Mouse (Mus musculus): ENCODE results near the gene Thsd7a.

Thsd7a gene

DNA sequence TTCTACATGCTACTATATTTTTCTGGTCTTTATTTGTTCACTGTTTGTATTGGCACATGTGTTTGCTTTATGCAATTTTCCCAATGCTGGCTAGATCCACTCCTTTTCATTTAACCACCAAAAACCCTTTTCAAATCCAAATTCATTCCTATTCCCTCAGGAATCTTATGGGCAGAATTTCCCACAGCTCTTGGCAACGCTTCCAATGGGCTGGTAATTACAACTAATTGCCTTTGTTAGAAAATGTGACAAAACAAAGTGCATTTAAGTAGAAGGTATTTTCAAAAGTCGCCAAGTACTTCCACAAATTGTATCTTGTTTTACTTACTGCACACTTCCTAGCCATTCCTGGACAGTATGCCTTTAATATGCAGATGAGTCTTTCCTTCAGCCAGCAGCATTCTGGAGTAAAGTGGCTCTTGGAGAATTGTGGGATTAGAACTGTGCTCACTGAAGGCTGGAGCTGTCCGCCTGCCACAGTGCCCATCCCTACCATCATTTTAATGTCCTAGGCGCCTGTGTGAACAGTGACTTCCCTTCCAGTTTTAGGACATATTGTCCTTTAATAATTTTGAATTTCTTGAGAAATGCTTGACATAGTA lies 199.1 kb downstream of the Thsd7a start:
- in situ Hi-C loops (cut with MboI; ENCODE audit: low pct_unique_long_range_greater_than_20kb in 1 of 2, low sequenced_read_pairs in 2 of 2, unreplicated experiment in 1 of 2), result no loop called here

GRCm38 (mm10) chr6:12544096-12544495 lies 205.1 kb downstream of the Thsd7a start:
- in situ Hi-C loops (cut with MboI; ENCODE audit: low pct_unique_long_range_greater_than_20kb in 1 of 2, low sequenced_read_pairs in 2 of 2, unreplicated experiment in 1 of 2), result no loop called here

- in situ Hi-C loops (cut with MboI; ENCODE audit: low pct_unique_long_range_greater_than_20kb in 1 of 2, low sequenced_read_pairs in 2 of 2, unreplicated experiment in 1 of 2), result no loop called here
These were observed 206.7 kb downstream of the Thsd7a start for GRCm38 (mm10) chr6:12542496-12542895.

GRCm38 (mm10) chr6:12519121-12519520 lies 230.1 kb downstream of the Thsd7a start:
- in situ Hi-C loops (cut with MboI; ENCODE audit: low pct_unique_long_range_greater_than_20kb in 1 of 2, low sequenced_read_pairs in 2 of 2, unreplicated experiment in 1 of 2), result no loop called here

DNA sequence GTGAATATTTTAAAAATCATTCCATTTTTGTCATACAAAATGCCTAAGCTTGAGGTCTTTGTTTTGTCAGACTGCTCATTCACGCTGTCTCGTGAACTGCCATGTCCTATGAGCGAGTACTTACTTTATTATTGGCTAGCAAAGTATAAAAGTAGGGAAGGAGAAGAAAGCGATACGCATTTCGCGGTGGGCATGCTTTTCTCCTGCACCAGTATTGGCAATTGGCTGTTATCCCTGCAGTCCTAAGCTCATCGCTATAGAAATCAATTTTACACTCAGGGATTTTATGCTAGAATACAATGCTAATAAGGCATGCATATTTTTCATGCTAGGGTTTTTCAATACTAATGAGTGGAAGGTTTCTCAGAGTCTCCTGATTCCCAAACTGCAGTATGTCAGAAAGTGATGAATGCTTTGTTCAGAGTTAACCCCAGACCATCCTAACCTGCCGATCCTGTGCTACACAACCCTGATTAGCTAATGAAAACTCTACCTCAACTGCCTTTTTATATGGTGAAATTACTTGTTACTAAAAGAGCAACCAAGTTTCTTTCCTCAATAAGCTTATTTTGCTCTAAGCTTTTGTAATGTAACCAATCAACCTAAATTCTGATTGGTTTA lies 230.8 kb downstream of the Thsd7a start:
- in situ Hi-C loops (cut with MboI; ENCODE audit: low pct_unique_long_range_greater_than_20kb in 1 of 2, low sequenced_read_pairs in 2 of 2, unreplicated experiment in 1 of 2), result no loop called here

- in situ Hi-C loops (cut with MboI; ENCODE audit: low pct_unique_long_range_greater_than_20kb in 1 of 2, low sequenced_read_pairs in 2 of 2, unreplicated experiment in 1 of 2), result no loop called here
These were observed 231.5 kb downstream of the Thsd7a start for GRCm38 (mm10) chr6:12517726-12518125.

- in situ Hi-C loops (cut with MboI; ENCODE audit: low pct_unique_long_range_greater_than_20kb in 1 of 2, low sequenced_read_pairs in 2 of 2, unreplicated experiment in 1 of 2), result no loop called here
These were observed 242.3 kb downstream of the Thsd7a start for GRCm38 (mm10) chr6:12506877-12507276.

DNA sequence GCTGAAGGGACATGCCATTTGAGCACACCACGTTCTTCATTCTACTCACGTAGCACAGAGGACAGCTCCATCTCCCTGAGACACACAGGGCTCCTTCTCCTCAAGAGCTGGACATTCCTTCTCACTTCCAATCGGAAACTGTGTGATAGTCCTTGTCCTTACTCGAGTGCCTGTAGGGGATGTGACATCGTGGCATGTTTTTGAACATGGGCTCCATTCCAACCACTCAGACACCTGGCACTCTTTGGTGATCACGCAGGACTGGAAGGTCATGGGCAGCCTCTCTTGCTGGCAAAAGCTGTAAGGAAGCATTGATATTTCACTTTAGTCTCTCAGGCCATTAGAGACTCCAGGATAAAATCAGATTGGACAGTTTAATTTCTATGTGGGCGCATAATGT lies 245.3 kb downstream of the Thsd7a start:
- in situ Hi-C loops (cut with MboI; ENCODE audit: low pct_unique_long_range_greater_than_20kb in 1 of 2, low sequenced_read_pairs in 2 of 2, unreplicated experiment in 1 of 2), result no loop called here

DNA sequence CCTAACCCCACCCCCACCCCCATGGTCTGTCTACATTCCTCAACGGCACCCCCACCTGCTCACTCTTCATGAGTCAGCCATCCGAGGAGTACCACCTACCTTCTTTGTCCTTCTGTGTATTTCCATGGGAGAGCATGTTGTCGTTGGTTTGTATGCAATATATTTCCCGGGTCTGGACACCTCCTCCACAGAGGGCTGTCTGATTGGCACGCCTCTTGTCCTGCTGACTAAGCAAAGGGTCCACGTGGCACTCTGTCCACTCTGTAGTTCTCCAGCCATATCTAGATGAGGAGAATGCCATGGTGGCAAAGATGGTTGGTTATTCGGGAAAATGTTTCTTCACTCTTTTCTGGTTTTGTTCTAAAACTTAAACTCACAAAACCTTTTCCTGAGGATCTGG lies 248.3 kb downstream of the Thsd7a start:
- in situ Hi-C loops (cut with MboI; ENCODE audit: low pct_unique_long_range_greater_than_20kb in 1 of 2, low sequenced_read_pairs in 2 of 2, unreplicated experiment in 1 of 2), result no loop called here

GRCm38 (mm10) chr6:12499866-12500265 lies 249.3 kb downstream of the Thsd7a start:
- in situ Hi-C loops (cut with MboI; ENCODE audit: low pct_unique_long_range_greater_than_20kb in 1 of 2, low sequenced_read_pairs in 2 of 2, unreplicated experiment in 1 of 2), result no loop called here

GRCm38 (mm10) chr6:12493571-12493970 lies 255.6 kb downstream of the Thsd7a start:
- in situ Hi-C loops (cut with MboI; ENCODE audit: low pct_unique_long_range_greater_than_20kb in 1 of 2, low sequenced_read_pairs in 2 of 2, unreplicated experiment in 1 of 2), result no loop called here

GRCm38 (mm10) chr6:12488882-12489281 lies 260.3 kb downstream of the Thsd7a start:
- in situ Hi-C loops (cut with MboI; ENCODE audit: low pct_unique_long_range_greater_than_20kb in 1 of 2, low sequenced_read_pairs in 2 of 2, unreplicated experiment in 1 of 2), result no loop called here

DNA sequence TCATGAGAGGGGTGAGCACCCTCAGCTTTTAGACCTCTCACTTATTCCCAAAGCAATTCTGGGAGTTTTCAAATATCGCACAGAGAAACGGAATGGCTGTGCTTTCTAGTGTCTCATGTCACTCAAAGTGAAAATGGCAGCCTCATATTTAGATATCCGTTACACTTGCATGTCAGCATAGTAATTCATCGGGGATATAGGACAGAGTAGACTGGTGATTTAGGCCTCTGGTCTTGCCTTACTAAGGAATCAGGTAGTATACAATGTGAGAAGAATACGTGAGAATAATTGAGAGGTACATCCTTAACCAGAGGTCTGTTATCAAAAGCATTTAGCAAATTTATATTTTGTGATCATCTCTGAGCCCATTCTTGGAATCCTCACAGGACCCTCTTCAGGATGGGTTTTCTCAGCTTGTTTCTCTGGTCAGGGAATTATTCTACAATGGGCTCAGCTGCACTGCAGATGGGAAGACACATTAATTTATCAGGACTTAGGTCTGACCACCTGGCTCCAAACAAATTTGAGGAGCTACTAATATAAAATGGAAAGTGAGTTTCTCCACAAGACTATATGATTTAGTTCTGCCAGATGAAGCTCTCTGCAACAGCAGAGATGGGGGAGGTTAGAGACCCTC lies 267.6 kb downstream of the Thsd7a start:
- in situ Hi-C loops (cut with MboI; ENCODE audit: low pct_unique_long_range_greater_than_20kb in 1 of 2, low sequenced_read_pairs in 2 of 2, unreplicated experiment in 1 of 2), result no loop called here

DNA sequence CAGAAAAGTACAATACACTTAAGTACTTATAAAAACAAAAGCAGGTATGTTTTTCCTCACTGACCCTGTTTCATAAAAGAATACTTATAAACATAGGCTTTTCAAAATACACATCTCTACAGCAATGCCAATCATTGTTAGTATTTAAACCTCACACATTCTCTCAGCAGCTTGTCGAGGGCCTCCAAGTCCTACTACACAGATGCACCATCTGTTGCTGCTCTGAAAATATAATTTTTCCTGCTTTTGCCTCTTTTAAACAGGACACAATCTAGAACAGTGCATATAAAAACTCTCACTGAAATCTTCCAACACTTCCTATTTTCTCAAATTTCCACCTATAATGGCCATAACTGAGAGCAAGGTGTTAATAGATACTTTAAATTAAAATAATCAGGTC lies 270.9 kb downstream of the Thsd7a start:
- in situ Hi-C loops (cut with MboI; ENCODE audit: low pct_unique_long_range_greater_than_20kb in 1 of 2, low sequenced_read_pairs in 2 of 2, unreplicated experiment in 1 of 2), result no loop called here

DNA sequence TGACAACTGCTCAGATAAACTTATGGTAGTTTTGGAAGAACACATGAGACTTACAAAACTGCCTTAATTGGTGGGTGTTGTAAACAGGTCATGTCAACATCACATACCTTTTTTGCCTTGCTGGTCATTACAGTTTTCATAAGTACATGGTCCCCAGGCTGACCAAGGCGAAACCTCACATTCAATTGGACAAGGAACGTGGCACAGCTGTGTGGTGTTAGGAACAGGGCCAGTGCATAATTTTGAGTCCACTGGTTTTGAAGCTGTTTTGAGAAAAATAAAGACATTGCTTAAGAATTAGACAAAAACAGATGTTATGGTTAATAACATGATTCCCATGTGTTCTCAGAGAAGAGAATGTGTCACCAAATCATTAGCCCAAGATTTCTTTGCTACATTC lies 278.3 kb downstream of the Thsd7a start:
- in situ Hi-C loops (cut with MboI; ENCODE audit: low pct_unique_long_range_greater_than_20kb in 1 of 2, low sequenced_read_pairs in 2 of 2, unreplicated experiment in 1 of 2), result no loop called here

DNA sequence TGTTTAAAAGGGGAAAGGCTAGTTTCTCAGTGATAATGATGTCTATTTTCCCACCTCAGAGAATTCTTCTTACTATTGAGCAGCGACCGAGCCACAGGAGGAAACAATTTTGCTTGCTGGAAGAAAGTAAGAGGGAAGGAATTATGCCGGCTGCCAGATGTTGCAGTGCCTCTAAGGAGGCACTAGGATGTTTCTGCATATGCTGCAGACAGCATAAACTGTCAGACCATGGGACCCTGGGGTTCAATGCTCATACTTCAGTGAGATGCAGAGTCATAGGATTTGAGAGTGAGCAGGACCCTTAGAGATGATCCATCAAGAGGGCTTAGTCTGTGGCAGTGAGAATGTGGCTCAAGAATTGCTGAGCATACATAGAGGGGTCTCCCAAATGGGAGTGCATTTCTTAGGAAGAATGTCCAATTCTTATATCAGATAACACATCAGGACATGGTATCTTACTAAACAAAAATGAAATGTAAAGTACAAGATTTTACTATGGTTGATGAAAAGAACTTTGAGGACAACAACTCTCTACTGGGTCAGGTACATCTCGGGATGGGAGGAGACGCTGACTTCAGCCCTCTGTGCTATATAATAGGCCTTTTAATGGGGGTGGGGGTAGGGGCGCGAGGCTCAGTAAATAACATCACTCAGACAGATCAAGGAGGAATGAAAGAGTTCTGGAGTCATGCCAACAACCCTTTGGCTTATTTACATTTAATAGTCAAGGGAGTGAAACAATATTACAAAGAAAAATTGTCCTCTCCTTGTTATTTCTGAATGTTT lies 281.7 kb downstream of the Thsd7a start:
- in situ Hi-C loops (cut with MboI; ENCODE audit: low pct_unique_long_range_greater_than_20kb in 1 of 2, low sequenced_read_pairs in 2 of 2, unreplicated experiment in 1 of 2), result no loop called here

DNA sequence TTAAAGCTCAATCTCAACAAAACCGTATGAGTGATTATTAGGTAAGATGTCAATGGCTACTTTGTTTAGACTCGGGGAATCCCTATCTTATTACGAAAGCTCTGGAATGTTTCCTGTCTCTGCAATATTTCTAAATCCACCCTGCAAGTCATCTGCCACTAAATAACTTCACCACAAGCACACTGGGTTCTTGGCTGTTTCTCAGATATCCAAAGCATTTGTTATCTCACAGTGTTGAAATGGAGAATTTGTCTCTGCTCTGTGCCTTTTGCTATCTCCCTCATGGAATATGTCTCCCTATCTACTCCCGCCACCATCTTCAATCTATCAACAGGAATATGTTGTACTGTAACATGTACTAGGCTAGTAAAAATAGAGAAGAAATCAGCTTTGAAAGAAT lies 290.4 kb downstream of the Thsd7a start:
- in situ Hi-C loops (cut with MboI; ENCODE audit: low pct_unique_long_range_greater_than_20kb in 1 of 2, low sequenced_read_pairs in 2 of 2, unreplicated experiment in 1 of 2), result no loop called here

DNA sequence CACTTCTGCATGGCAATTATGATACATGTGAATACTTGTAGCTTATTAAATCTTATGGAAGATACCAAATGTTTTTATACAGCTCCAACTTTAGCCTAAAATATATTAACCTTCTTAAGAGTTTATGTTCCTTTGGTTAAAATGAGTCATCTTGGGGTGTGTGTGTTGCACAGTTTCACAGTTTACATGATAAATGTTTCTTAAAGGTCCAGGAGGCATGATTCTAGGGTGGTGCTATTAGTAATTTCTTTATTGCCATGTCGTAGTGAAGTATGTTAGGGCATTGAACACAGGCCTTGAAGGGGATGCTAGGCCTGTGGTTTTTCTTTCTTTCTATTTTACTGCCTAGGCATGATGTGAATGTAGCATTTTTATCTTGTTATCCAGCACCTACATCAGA lies 291.8 kb downstream of the Thsd7a start:
- in situ Hi-C loops (cut with MboI; ENCODE audit: low pct_unique_long_range_greater_than_20kb in 1 of 2, low sequenced_read_pairs in 2 of 2, unreplicated experiment in 1 of 2), result no loop called here

DNA sequence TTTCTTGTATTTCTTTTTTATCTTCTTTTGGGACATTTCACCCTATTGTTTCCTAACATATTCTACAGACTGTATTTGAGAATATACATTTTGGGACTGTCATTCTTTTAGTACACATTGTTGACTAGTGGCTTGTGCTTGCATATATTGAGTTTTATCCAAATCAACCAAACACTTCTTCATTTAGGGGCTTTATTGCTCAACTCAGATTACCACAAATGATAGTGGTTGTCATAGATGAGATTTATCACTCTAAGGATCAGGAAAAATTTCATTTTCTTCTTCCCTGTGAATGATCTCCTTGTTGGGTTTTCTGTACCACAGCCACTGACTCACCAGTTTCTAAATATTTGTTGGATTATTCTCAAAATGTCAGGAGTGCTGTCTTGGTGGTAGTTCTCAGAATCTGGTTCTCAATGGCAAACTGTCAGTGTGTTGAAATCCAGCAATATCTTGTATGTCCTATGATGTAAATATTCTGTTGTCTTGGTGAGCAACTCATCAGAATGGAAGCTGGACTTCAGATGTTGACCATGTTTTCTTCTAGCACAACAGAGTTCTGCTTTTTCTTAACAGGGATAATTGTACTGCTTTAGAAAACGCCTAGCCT lies 294.2 kb downstream of the Thsd7a start:
- in situ Hi-C loops (cut with MboI; ENCODE audit: low pct_unique_long_range_greater_than_20kb in 1 of 2, low sequenced_read_pairs in 2 of 2, unreplicated experiment in 1 of 2), result no loop called here

Data from mouse embryonic stem cell (cell line).